Mouse (Mus musculus) liver, adult 2 months (tissue): ENCODE results near the gene Dmrt2. TPM values are rescaled to one million over a fixed set of nuclear protein-coding genes. Genes with fewer than 3 reads are reported as not detected.

Experiments
- DNase-seq: peaks from one replicate; pipeline ENCODE4 v3.0.0-alpha.2; 2011; ENCODE audit warnings: low read depth, low spot score; ENCODE audit errors: extremely low read depth
- H3K27ac ChIP-seq: fragments of 200-500 bp; replicated peaks from 2 replicates; pipeline ENCODE4 v1.5.1; 2012; ENCODE audit warnings: low read depth, mild to moderate bottlenecking, control low read depth, inconsistent platforms, low read length; ENCODE audit not compliant: insufficient read depth
- H3K27me3 ChIP-seq: fragments of 200-500 bp; 2 replicates; pipeline ENCODE4 v1.6.1; 2012; ENCODE audit warnings: mild to moderate bottlenecking, moderate library complexity, low read length, inconsistent platforms; ENCODE audit not compliant: control insufficient read depth, insufficient read depth
- H3K36me3 ChIP-seq: fragments of 200-500 bp; 2 replicates; pipeline ENCODE4 v1.6.1; 2012; ENCODE audit warnings: low read length, inconsistent platforms; ENCODE audit not compliant: control insufficient read depth, insufficient read depth
- H3K4me1 ChIP-seq: fragments of 200-500 bp; 2 replicates; pipeline ENCODE4 v1.6.1; 2011; ENCODE audit warnings: low read length; ENCODE audit not compliant: control insufficient read depth, insufficient read depth
- H3K4me3 ChIP-seq: fragments of 200-500 bp; 2 replicates; pipeline ENCODE4 v1.5.1; 2011; ENCODE audit warnings: low read depth, mild to moderate bottlenecking, control low read depth, low read length, moderate library complexity; ENCODE audit not compliant: insufficient read depth
- H3K79me2 ChIP-seq: fragments of 200-500 bp; 2 replicates; pipeline ENCODE4 v1.6.1; 2012; ENCODE audit warnings: inconsistent platforms, mild to moderate bottlenecking, low read length, moderate library complexity; ENCODE audit not compliant: control insufficient read depth, insufficient read depth
- H3K9ac ChIP-seq: fragments of 200-500 bp; 2 replicates; pipeline ENCODE4 v1.6.1; 2012; ENCODE audit warnings: low read depth, mild to moderate bottlenecking, control low read depth, inconsistent platforms, low read length
- CTCF ChIP-seq: fragments of 200-500 bp; IDR thresholded peaks from 2 replicates; pipeline ENCODE4 v1.5.1; 2011; ENCODE audit warnings: low read depth, low read length, control low read depth
- POLR2A ChIP-seq: fragments of 200-500 bp; IDR thresholded peaks from 2 replicates; pipeline ENCODE4 v1.6.1; 2011; ENCODE audit warnings: low read length, control low read depth; ENCODE audit not compliant: insufficient read depth; ENCODE audit errors: extremely low read depth
- WGBS: fragments of 180-500 bp; shearing (Covaris S2); methylation state at CpG from one replicate; pipeline ENCODE4 v1.1.7; 2018; 5-methylcytosine and 5-hydroxymethylcytosine counted together
- polyA plus RNA-seq: library from polyadenylated mRNA; depleted of rRNA; stranded (reverse); fragments of >200 nt; gene quantifications from 2 replicates; pipeline ENCODE4 v1.2.3, GENCODE M21; 2012
- total RNA-seq: library from RNA; depleted of rRNA; stranded (reverse); fragments of >200 nt; gene quantifications from 2 replicates; pipeline ENCODE4 v1.2.3, GENCODE M21; 2014

Gene Dmrt2
- total and polyA plus RNA-seq, 2 experiments, result 0.42 to 0.74 TPM

DNA sequence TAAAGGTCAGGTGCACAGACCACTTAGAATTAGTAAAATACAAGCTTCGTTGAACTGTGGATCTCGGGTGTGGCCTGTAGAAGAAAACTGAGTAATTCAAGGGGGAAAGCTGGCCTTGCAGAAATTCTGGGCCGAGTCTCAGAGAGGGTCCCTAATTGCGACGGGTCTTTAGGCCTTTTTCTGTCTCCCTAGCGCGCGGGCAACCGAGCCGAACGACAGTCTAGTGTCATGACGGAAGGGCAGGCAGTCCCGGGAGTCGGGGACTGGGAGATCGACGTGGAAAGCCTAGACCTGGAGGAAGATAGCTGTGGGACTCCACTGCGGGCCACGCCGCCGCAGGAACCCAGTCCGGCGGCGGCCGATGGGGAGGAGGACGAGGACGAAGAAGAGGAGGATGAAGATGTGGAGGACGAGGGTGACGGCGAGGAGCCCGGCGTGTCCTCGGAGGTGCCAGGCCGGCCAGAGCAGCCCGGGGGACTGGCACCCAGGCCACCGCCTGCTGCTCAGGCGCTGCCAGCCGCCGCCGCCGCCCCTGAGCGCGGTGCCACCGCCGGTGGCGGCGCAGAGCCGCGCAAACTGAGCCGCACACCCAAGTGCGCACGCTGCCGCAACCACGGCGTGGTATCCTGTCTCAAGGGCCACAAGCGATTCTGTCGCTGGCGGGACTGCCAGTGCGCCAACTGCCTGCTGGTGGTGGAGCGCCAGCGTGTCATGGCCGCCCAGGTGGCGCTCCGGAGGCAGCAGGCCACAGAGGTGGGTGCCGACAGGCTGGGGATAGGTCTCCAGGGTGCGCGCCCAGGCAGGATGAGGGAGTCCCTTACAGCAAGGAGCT is 1.2 kb downstream of the Dmrt2 start:
- WGBS, result 2% methylated on average over 66 of the region's 66 CpGs
- Histone ChIP-seq H3K27me3 (peaks cover 12% of the 10 kb centered on the region), H3K9ac (0 out of 2 replicates have a peak overlapping the region, but pooled peaks have one; percentile 19), H3K36me3 (no peaks in the 10 kb centered on the region), H3K4me3 (peak overlapping the region; percentile 30; the same call in 1 of the 2 replicates), H3K27ac (no peak overlapping the region), H3K4me1 (peaks cover 4% of the 10 kb centered on the region; the same call in 1 of the 2 replicates), H3K79me2 (no peaks in the 10 kb centered on the region)
- no peak for DNase-seq
- TF ChIP-seq CTCF (no peak), POLR2A (no peak)

DNA sequence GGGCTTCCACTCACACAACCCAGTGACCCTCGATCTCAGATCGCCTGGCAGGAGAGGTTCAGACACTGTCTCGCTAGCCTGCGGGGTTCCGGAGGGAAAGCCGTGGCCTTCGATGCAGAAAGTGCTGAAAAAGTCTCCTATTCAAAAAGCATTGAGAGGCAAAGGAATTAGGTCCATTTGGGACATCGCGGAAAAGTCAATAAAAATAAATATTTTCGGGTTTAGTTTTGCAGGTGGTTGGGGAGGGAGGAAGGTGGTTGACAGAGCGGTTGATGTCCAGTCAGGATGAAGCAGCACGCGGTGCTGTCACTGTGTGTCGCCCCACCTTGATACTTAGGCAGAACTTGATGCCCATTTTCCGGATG is 1.8 kb downstream of the Dmrt2 start:
- H3K36me3 ChIP-seq, result no peaks in the 10 kb centered on the region

GRCm38 (mm10) chr19:25674744-25675143 is 2.5 kb downstream of the Dmrt2 start:
- Histone ChIP-seq H3K79me2 (no peaks in the 10 kb centered on the region), H3K4me1 (peaks cover 4% of the 10 kb centered on the region; the same call in 1 of the 2 replicates), H3K27me3 (peaks cover 9% of the 10 kb centered on the region), H3K27ac (no peak overlapping the region), H3K4me3 (no peak overlapping the region), H3K36me3 (no peaks in the 10 kb centered on the region), H3K9ac (no peak overlapping the region)
- WGBS, result 9% methylated on average over 8 of the region's 8 CpGs
- TF ChIP-seq POLR2A, result no peak
- no peak for TF ChIP-seq CTCF
- no peak for DNase-seq

More for the DNA sequence above, 1.8 kb downstream of the Dmrt2 start:
- Histone ChIP-seq H3K9ac (no peak overlapping the region), H3K4me3 (peak overlapping the region; percentile 30; the same call in 1 of the 2 replicates), H3K4me1 (peaks cover 4% of the 10 kb centered on the region; the same call in 1 of the 2 replicates), H3K79me2 (no peaks in the 10 kb centered on the region), H3K27ac (no peak overlapping the region), H3K27me3 (peaks cover 9% of the 10 kb centered on the region)
- WGBS, result 5% methylated on average over 15 of the region's 15 CpGs
- no peak for DNase-seq
- TF ChIP-seq POLR2A, result no peak
- no peak for TF ChIP-seq CTCF

- Histone ChIP-seq H3K27me3 (peaks cover 9% of the 10 kb centered on the region), H3K79me2 (no peaks in the 10 kb centered on the region), H3K4me3 (no peak overlapping the region), H3K4me1 (peaks cover 4% of the 10 kb centered on the region; the same call in 1 of the 2 replicates), H3K36me3 (no peaks in the 10 kb centered on the region), H3K9ac (no peak overlapping the region), H3K27ac (no peak overlapping the region)
- TF ChIP-seq CTCF, result no peak
- no peak for TF ChIP-seq POLR2A
- WGBS, result 38% methylated on average over 9 of the region's 9 CpGs
- DNase-seq, result no peak
Measured at GRCm38 (mm10) chr19:25675866-25676440, 3.7 kb downstream of the Dmrt2 start.

DNA sequence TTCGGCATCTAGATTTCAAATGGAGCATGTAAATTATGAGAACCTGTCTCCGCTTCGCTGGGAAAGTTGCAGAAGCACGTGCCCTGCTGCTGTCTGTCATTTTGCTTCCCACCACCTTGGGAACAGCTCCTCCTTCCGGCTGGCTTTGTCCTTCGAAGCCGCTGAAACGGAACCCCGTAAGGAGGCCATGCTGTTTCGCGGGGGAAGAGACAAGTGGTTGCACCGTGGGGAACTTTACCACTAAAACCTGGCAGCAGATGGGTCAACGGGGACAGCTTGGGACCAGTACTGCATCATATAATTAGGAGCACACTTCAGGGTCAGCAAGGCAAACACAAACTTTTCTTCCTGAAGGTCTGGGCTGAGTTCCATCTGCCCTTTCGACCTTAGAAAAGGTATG is 26.6 kb downstream of the Dmrt2 start:
- WGBS, result 82% methylated on average over 14 of the region's 14 CpGs
- TF ChIP-seq CTCF, result no peak
- TF ChIP-seq POLR2A, result no peak
- no peaks in the 10 kb centered on the region for H3K79me2 ChIP-seq

More for the DNA sequence above, 26.6 kb downstream of the Dmrt2 start:
- Histone ChIP-seq H3K27me3 (no peaks in the 10 kb centered on the region), H3K9ac (no peak overlapping the region), H3K36me3 (no peaks in the 10 kb centered on the region), H3K4me3 (no peak overlapping the region), H3K4me1 (no peaks in the 10 kb centered on the region), H3K27ac (no peak overlapping the region)
- DNase-seq, result no peak
